8 mouse cellular contexts compared by ENCODE assay signal in genomic region chr2:151008517-151008932, GRCm38 (mm10). TPM values are rescaled to one million over a fixed set of nuclear protein-coding genes. Genes with fewer than 3 reads are reported as not detected.
DNase-seq lines count a peak whose midpoint lies in the region; ATAC-seq and TF ChIP-seq lines count a peak whose summit lies in the region.

No protein-coding gene starts in this region.

- ATAC-seq in kidney, embryonic 15.5 days (replicated peaks; ENCODE audit: low FRiP score) = peak; percentile 47
- peak; percentile 22 for ATAC-seq in Patski
- no peak; the same call in 1 of the 2 replicates for ATAC-seq in forebrain, embryonic 12.5 days (ENCODE audit: low FRiP score)
- no peak; the same call in 1 of the 2 replicates for ATAC-seq in stomach, embryonic 14.5 days (ENCODE audit: insufficient number of reproducible peaks, insufficient read depth, low FRiP score, low read depth)

- CTCF ChIA-PET in Patski (lab: Charles Lee) = no interaction called here

- peak overlapping the region; percentile 85; the same call in 1 of the 2 replicates for H3K27ac ChIP-seq in kidney, embryonic 15.5 days
- peak overlapping the region; percentile 83 for H3K27ac ChIP-seq in forebrain, embryonic 12.5 days
- no peak overlapping the region for H3K27ac ChIP-seq in stomach, embryonic 14.5 days (ENCODE audit: low read length)

- DNase-seq in kidney, postnatal 14 days = no peak
- DNase-seq in Patski (ENCODE audit: low read depth, low spot score) (no peak), liver (peak; percentile 74)
- DNase-seq in layer of hippocampus, postnatal 14 days (ENCODE audit: low spot score in 2 of 2) = no peak
- DNase-seq in left cerebral cortex, adult 8-10 months (ENCODE audit: low spot score in 2 of 2) = no peak

- WGBS in kidney, embryonic 15.5 days = under 1% methylated on average over 21 of the region's 21 CpGs
- under 1% methylated on average over 21 of the region's 21 CpGs for WGBS in forebrain, embryonic 12.5 days
- WGBS in stomach, embryonic 14.5 days = under 1% methylated on average over 17 of the region's 21 CpGs

- in situ Hi-C loops in Patski (cut with MboI; ENCODE audit: low pct_unique_long_range_greater_than_20kb) = loop anchor here (10.0 kb wide), 1 partner anchor 334 kb away; no protein-coding TSS in a partner anchor

- H3K4me3 ChIP-seq in kidney, embryonic 15.5 days (replicated peaks) = peak overlapping the region; percentile 81
- peak overlapping the region; percentile 74 for H3K4me3 ChIP-seq in forebrain, embryonic 12.5 days (replicated peaks)
- peak overlapping the region; percentile 59 for H3K4me3 ChIP-seq in stomach, embryonic 14.5 days (ENCODE audit: low read depth, low read length)

- no peaks in the 10 kb centered on the region for H3K27me3 ChIP-seq in kidney, embryonic 15.5 days
- peaks cover 9% of the 10 kb centered on the region for H3K27me3 ChIP-seq in Patski
- no peaks in the 10 kb centered on the region for H3K27me3 ChIP-seq in forebrain, embryonic 12.5 days
- H3K27me3 ChIP-seq in stomach, embryonic 14.5 days (ENCODE audit: control insufficient read depth, insufficient read depth, low read length) = no peaks in the 10 kb centered on the region

- H3K9me3 ChIP-seq in kidney, embryonic 15.5 days (replicated peaks) = no peaks in the 10 kb centered on the region
- no peaks in the 10 kb centered on the region for H3K9me3 ChIP-seq in forebrain, embryonic 12.5 days
- H3K9me3 ChIP-seq in stomach, embryonic 14.5 days (ENCODE audit: control insufficient read depth, low read depth, low read length) = no peaks in the 10 kb centered on the region

- H3K4me2 ChIP-seq in kidney, embryonic 15.5 days = peak overlapping the region; percentile 97
- peak overlapping the region; percentile 75 for H3K4me2 ChIP-seq in forebrain, embryonic 12.5 days
- peak overlapping the region; percentile 82 for H3K4me2 ChIP-seq in stomach, embryonic 14.5 days (replicated peaks; ENCODE audit: low read depth, low read length)

- H3K4me1 ChIP-seq in kidney, embryonic 15.5 days = peaks cover 26% of the 10 kb centered on the region
- H3K4me1 ChIP-seq in forebrain, embryonic 12.5 days = peaks cover 23% of the 10 kb centered on the region
- H3K4me1 ChIP-seq in stomach, embryonic 14.5 days (ENCODE audit: control insufficient read depth, insufficient read depth, low read length) = peaks cover 7% of the 10 kb centered on the region; the same call in 1 of the 2 replicates

- no peak for TF ChIP-seq CTCF in Patski (IDR thresholded peaks at IDR 0.05)

- POLR2A ChIA-PET in Patski (lab: Charles Lee) = interaction anchor here (0.7 kb wide), 1 partner anchor 282 kb away, joined by 4 read pairs; no protein-coding TSS in a partner anchor

- H3K9ac ChIP-seq in kidney, embryonic 15.5 days = peak overlapping the region; percentile 80
- peak overlapping the region; percentile 89 for H3K9ac ChIP-seq in forebrain, embryonic 12.5 days
- H3K9ac ChIP-seq in stomach, embryonic 14.5 days (replicated peaks; ENCODE audit: low read depth, low read length) = peak overlapping the region; percentile 69

- no peaks in the 10 kb centered on the region for H3K36me3 ChIP-seq in kidney, embryonic 15.5 days
- no peaks in the 10 kb centered on the region for H3K36me3 ChIP-seq in forebrain, embryonic 12.5 days (replicated peaks)
- no peaks in the 10 kb centered on the region for H3K36me3 ChIP-seq in stomach, embryonic 14.5 days (ENCODE audit: control insufficient read depth, insufficient read depth, low read length)

RNA-seq across cellular contexts. Expression of gene Ninl, which starts 30.7 kb away (rescaled TPM):
- 14.0 and 14.7 TPM in 2 replicates for polyA plus RNA-seq in kidney, embryonic 15.5 days (2015; fragmentation: Nextera tagmentation; extraction: Ambion mirVana)
- 21.0 TPM for polyA plus RNA-seq in Patski (2021)
- 24.3 and 24.4 TPM in 2 replicates for polyA plus RNA-seq in forebrain, embryonic 12.5 days (2016; fragmentation: Nextera tagmentation; extraction: Ambion mirVana)
- 13.0 and 14.0 TPM in 2 replicates for polyA plus RNA-seq in stomach, embryonic 14.5 days (2014; fragmentation: Nextera tagmentation; extraction: Ambion mirVana)
- 1 to 10 TPM; 6.1 to 7.8 TPM for total RNA-seq in layer of hippocampus, postnatal 14 days (2021)
- total RNA-seq in left cerebral cortex, adult 8-10 months (2022) = 10 to 100 TPM in 1 of 4 experiments, 1 to 10 TPM in 3; 5.8 to 10.5 (median 7.6) TPM

RNA-seq across cellular contexts. Expression of gene Nanp, which starts 30.7 kb away (rescaled TPM):
- polyA plus RNA-seq in kidney, embryonic 15.5 days (2015; fragmentation: Nextera tagmentation; extraction: Ambion mirVana) = 48.1 and 54.6 TPM in 2 replicates
- polyA plus RNA-seq in Patski (2021) = 10.2 TPM
- 44.1 and 47.8 TPM in 2 replicates for polyA plus RNA-seq in forebrain, embryonic 12.5 days (2016; fragmentation: Nextera tagmentation; extraction: Ambion mirVana)
- 48.7 and 61.3 TPM in 2 replicates for polyA plus RNA-seq in stomach, embryonic 14.5 days (2014; fragmentation: Nextera tagmentation; extraction: Ambion mirVana)
- total RNA-seq in layer of hippocampus, postnatal 14 days (2021) = 10 to 100 TPM; 19.1 to 20.9 TPM
- 10 to 100 TPM; 23.4 to 27.2 (median 26.3) TPM for total RNA-seq in left cerebral cortex, adult 8-10 months (2022)

Comparison
In these comparisons a context has a peak if more than half of its experiments do, and no peak if none do; other contexts are left out.
1. ATAC-seq: peak in kidney, embryonic 15.5 days (single experiment) and Patski (single experiment); none in forebrain, embryonic 12.5 days (single experiment) and stomach, embryonic 14.5 days (single experiment).
2. Peak in every context shown above with its lines, with median percentiles within 50 percentile points of each other: H3K4me2 ChIP-seq, H3K4me3 ChIP-seq and H3K9ac ChIP-seq.